Mouse (Mus musculus): ENCODE results near the gene Cnot6. TPM values are rescaled to one million over a fixed set of nuclear protein-coding genes. Genes with fewer than 3 reads are reported as not detected.

The Cnot6 gene
- total and polyA plus RNA-seq, 2 experiments, result 6.0 to 20.7 TPM

- no peaks in the 10 kb centered on the region for H3K79me2 ChIP-seq (ENCODE audit: control insufficient read depth, insufficient read depth, low read length)
- 76% methylated on average over 2 of the region's 2 CpGs for WGBS
- no peak overlapping the region for H3K4me3 ChIP-seq (ENCODE audit: insufficient read depth, low read depth, low read length)
Measured at GRCm38 (mm10) chr11:49723281-49723680, 10.8 kb upstream of the Cnot6 start.

GRCm38 (mm10) chr11:49722692-49723091 is 10.2 kb upstream of the Cnot6 start:
- H3K27ac ChIP-seq (replicated peaks; ENCODE audit: insufficient read depth, low read depth, low read length), result no peak overlapping the region
- H3K9ac ChIP-seq (ENCODE audit: low read depth, low read length), result no peak overlapping the region
- DNase-seq (ENCODE audit: extremely low read depth, low read depth, low spot score), result no peak
- no peaks in the 10 kb centered on the region for H3K27me3 ChIP-seq (ENCODE audit: control insufficient read depth, insufficient read depth, low read length)
- no peaks in the 10 kb centered on the region for H3K36me3 ChIP-seq (ENCODE audit: control insufficient read depth, insufficient read depth, low read length)
- 83% methylated on average over 6 of the region's 6 CpGs for WGBS
- H3K79me2 ChIP-seq (ENCODE audit: control insufficient read depth, insufficient read depth, low read length), result no peaks in the 10 kb centered on the region
- no peak overlapping the region for H3K4me3 ChIP-seq (ENCODE audit: insufficient read depth, low read depth, low read length)
- TF ChIP-seq POLR2A (IDR thresholded peaks at IDR 0.05; ENCODE audit: extremely low read depth, insufficient read depth, low read length), result no peak
- no peak for TF ChIP-seq CTCF (IDR thresholded peaks at IDR 0.05; ENCODE audit: low read depth, low read length)
- H3K4me1 ChIP-seq (ENCODE audit: control insufficient read depth, insufficient read depth, low read length), result no peaks in the 10 kb centered on the region

More at GRCm38 (mm10) chr11:49723281-49723680, 10.8 kb upstream of the Cnot6 start:
- no peaks in the 10 kb centered on the region for H3K36me3 ChIP-seq (ENCODE audit: control insufficient read depth, insufficient read depth, low read length)
- TF ChIP-seq POLR2A (IDR thresholded peaks at IDR 0.05; ENCODE audit: extremely low read depth, insufficient read depth, low read length) (no peak), CTCF (IDR thresholded peaks at IDR 0.05; ENCODE audit: low read depth, low read length) (no peak)
- H3K27me3 ChIP-seq (ENCODE audit: control insufficient read depth, insufficient read depth, low read length), result no peaks in the 10 kb centered on the region
- H3K4me1 ChIP-seq (ENCODE audit: control insufficient read depth, insufficient read depth, low read length), result no peaks in the 10 kb centered on the region
- H3K27ac ChIP-seq (replicated peaks; ENCODE audit: insufficient read depth, low read depth, low read length), result no peak overlapping the region
- H3K9ac ChIP-seq (ENCODE audit: low read depth, low read length), result no peak overlapping the region
- no peak for DNase-seq (ENCODE audit: extremely low read depth, low read depth, low spot score)

- H3K36me3 ChIP-seq (ENCODE audit: control insufficient read depth, insufficient read depth, low read length), result no peaks in the 10 kb centered on the region
- no peak overlapping the region for H3K9ac ChIP-seq (ENCODE audit: low read depth, low read length)
- 89% methylated on average over 1 of the region's 1 CpGs for WGBS
- no peaks in the 10 kb centered on the region for H3K27me3 ChIP-seq (ENCODE audit: control insufficient read depth, insufficient read depth, low read length)
- no peaks in the 10 kb centered on the region for H3K79me2 ChIP-seq (ENCODE audit: control insufficient read depth, insufficient read depth, low read length)
- DNase-seq (ENCODE audit: extremely low read depth, low read depth, low spot score), result no peak
- no peak overlapping the region for H3K4me3 ChIP-seq (ENCODE audit: insufficient read depth, low read depth, low read length)
- TF ChIP-seq POLR2A (IDR thresholded peaks at IDR 0.05; ENCODE audit: extremely low read depth, insufficient read depth, low read length), result no peak
- TF ChIP-seq CTCF (IDR thresholded peaks at IDR 0.05; ENCODE audit: low read depth, low read length), result no peak
- H3K27ac ChIP-seq (replicated peaks; ENCODE audit: insufficient read depth, low read depth, low read length), result no peak overlapping the region
- H3K4me1 ChIP-seq (ENCODE audit: control insufficient read depth, insufficient read depth, low read length), result no peaks in the 10 kb centered on the region
Measured at GRCm38 (mm10) chr11:49721358-49721757, 8.8 kb upstream of the Cnot6 start.

GRCm38 (mm10) chr11:49719466-49720151 is 7.1 kb upstream of the Cnot6 start:
- Histone ChIP-seq H3K79me2 (ENCODE audit: control insufficient read depth, insufficient read depth, low read length) (no peaks in the 10 kb centered on the region), H3K4me3 (ENCODE audit: insufficient read depth, low read depth, low read length) (no peak overlapping the region), H3K4me1 (ENCODE audit: control insufficient read depth, insufficient read depth, low read length) (no peaks in the 10 kb centered on the region), H3K36me3 (ENCODE audit: control insufficient read depth, insufficient read depth, low read length) (no peaks in the 10 kb centered on the region), H3K27ac (replicated peaks; ENCODE audit: insufficient read depth, low read depth, low read length) (no peak overlapping the region), H3K9ac (ENCODE audit: low read depth, low read length) (no peak overlapping the region), H3K27me3 (ENCODE audit: control insufficient read depth, insufficient read depth, low read length) (no peaks in the 10 kb centered on the region)
- WGBS, result 86% methylated on average over 8 of the region's 8 CpGs
- DNase-seq (ENCODE audit: extremely low read depth, low read depth, low spot score), result no peak
- no peak for TF ChIP-seq POLR2A (IDR thresholded peaks at IDR 0.05; ENCODE audit: extremely low read depth, insufficient read depth, low read length)
- no peak for TF ChIP-seq CTCF (IDR thresholded peaks at IDR 0.05; ENCODE audit: low read depth, low read length)

GRCm38 (mm10) chr11:49713336-49714334 is 1.1 kb upstream of the Cnot6 start:
- Histone ChIP-seq H3K36me3 (ENCODE audit: control insufficient read depth, insufficient read depth, low read length) (no peaks in the 10 kb centered on the region), H3K4me3 (ENCODE audit: insufficient read depth, low read depth, low read length) (peak overlapping the region; percentile 4), H3K9ac (ENCODE audit: low read depth, low read length) (peak overlapping the region; percentile 5; the same call in 1 of the 2 replicates), H3K27ac (replicated peaks; ENCODE audit: insufficient read depth, low read depth, low read length) (no peak overlapping the region), H3K79me2 (ENCODE audit: control insufficient read depth, insufficient read depth, low read length) (peaks cover 14% of the 10 kb centered on the region), H3K4me1 (ENCODE audit: control insufficient read depth, insufficient read depth, low read length) (peaks cover 8% of the 10 kb centered on the region), H3K27me3 (ENCODE audit: control insufficient read depth, insufficient read depth, low read length) (no peaks in the 10 kb centered on the region)
- DNase-seq (ENCODE audit: extremely low read depth, low read depth, low spot score), result peak; percentile 35
- 42% methylated on average over 20 of the region's 20 CpGs for WGBS
- TF ChIP-seq POLR2A (IDR thresholded peaks at IDR 0.05; ENCODE audit: extremely low read depth, insufficient read depth, low read length), result no peak
- no peak for TF ChIP-seq CTCF (IDR thresholded peaks at IDR 0.05; ENCODE audit: low read depth, low read length)

Measured in liver, adult 2 months (tissue).